Mouse (Mus musculus): ENCODE results near the gene Crocc2. TPM values are rescaled to one million over a fixed set of nuclear protein-coding genes. Genes with fewer than 3 reads are reported as not detected.

Crocc2 gene
- polyA plus RNA-seq, 1 experiment from 2014 or later, result 0.18 TPM

GRCm38 (mm10) chr1:93159566-93160500 lies 8.7 kb upstream of the Crocc2 start:
- Histone ChIP-seq H3K9me3 (replicated peaks; ENCODE audit: control insufficient read depth, low read length) (no peaks in the 10 kb centered on the region), H3K4me2 (ENCODE audit: low read depth, low read length) (peak overlapping the region; percentile 37), H3K9ac (ENCODE audit: low read length) (peak overlapping the region; percentile 54), H3K4me3 (replicated peaks; ENCODE audit: low read length) (peak overlapping the region; percentile 30), H3K4me1 (ENCODE audit: control insufficient read depth, insufficient read depth, low read length) (no peaks in the 10 kb centered on the region; the same call in 1 of the 2 replicates), H3K27ac (ENCODE audit: low read length) (peak overlapping the region; percentile 88), H3K36me3 (ENCODE audit: control insufficient read depth, insufficient read depth, low read length) (no peaks in the 10 kb centered on the region), H3K27me3 (ENCODE audit: control insufficient read depth, insufficient read depth, low read length) (no peaks in the 10 kb centered on the region)
- peak; percentile 46; the same call in 1 of the 2 replicates for ATAC-seq (ENCODE audit: insufficient read depth, low FRiP score)
- 68% methylated on average over 21 of the region's 21 CpGs for WGBS

GRCm38 (mm10) chr1:93160501-93161133 lies 7.9 kb upstream of the Crocc2 start, which contains the start of gene 2310007B03Rik:
2310007B03Rik (minus strand) TSS chr1:93160948.
- Histone ChIP-seq H3K9me3 (replicated peaks; ENCODE audit: control insufficient read depth, low read length) (no peaks in the 10 kb centered on the region), H3K9ac (ENCODE audit: low read length) (peak within 1 kb of the TSS; percentile 54; the same call in 1 of the 2 replicates), H3K36me3 (ENCODE audit: control insufficient read depth, insufficient read depth, low read length) (no peaks in the 10 kb centered on the region), H3K27me3 (ENCODE audit: control insufficient read depth, insufficient read depth, low read length) (no peaks in the 10 kb centered on the region), H3K4me2 (ENCODE audit: low read depth, low read length) (peak within 1 kb of the TSS; percentile 37; the same call in 1 of the 2 replicates), H3K4me3 (replicated peaks; ENCODE audit: low read length) (peak within 1 kb of the TSS; percentile 30), H3K27ac (ENCODE audit: low read length) (peak within 1 kb of the TSS; percentile 88), H3K4me1 (ENCODE audit: control insufficient read depth, insufficient read depth, low read length) (no peaks in the 10 kb centered on the region; the same call in 1 of the 2 replicates)
- WGBS, result 50% methylated on average over 8 of the region's 8 CpGs
- ATAC-seq (ENCODE audit: insufficient read depth, low FRiP score), result peak; percentile 73; the same call in 1 of the 2 replicates

- no peaks in the 10 kb centered on the region for H3K36me3 ChIP-seq (ENCODE audit: control insufficient read depth, insufficient read depth, low read length)
- WGBS, result 74% methylated on average over 8 of the region's 8 CpGs
- no peak overlapping the region for H3K4me3 ChIP-seq (replicated peaks; ENCODE audit: low read length)
- H3K4me1 ChIP-seq (ENCODE audit: control insufficient read depth, insufficient read depth, low read length), result no peaks in the 10 kb centered on the region; the same call in 1 of the 2 replicates
- peak overlapping the region; percentile 88 for H3K27ac ChIP-seq (ENCODE audit: low read length)
- no peaks in the 10 kb centered on the region for H3K27me3 ChIP-seq (ENCODE audit: control insufficient read depth, insufficient read depth, low read length)
- H3K4me2 ChIP-seq (ENCODE audit: low read depth, low read length), result no peak overlapping the region
- no peak for ATAC-seq (ENCODE audit: insufficient read depth, low FRiP score)
- no peak overlapping the region for H3K9ac ChIP-seq (ENCODE audit: low read length)
- no peaks in the 10 kb centered on the region for H3K9me3 ChIP-seq (replicated peaks; ENCODE audit: control insufficient read depth, low read length)
Observed at GRCm38 (mm10) chr1:93161350-93161749, 7.2 kb upstream of the Crocc2 start.

GRCm38 (mm10) chr1:93161921-93162320 lies 6.6 kb upstream of the Crocc2 start:
- Histone ChIP-seq H3K9ac (ENCODE audit: low read length) (no peak overlapping the region), H3K4me1 (ENCODE audit: control insufficient read depth, insufficient read depth, low read length) (no peaks in the 10 kb centered on the region; the same call in 1 of the 2 replicates), H3K9me3 (replicated peaks; ENCODE audit: control insufficient read depth, low read length) (no peaks in the 10 kb centered on the region), H3K27ac (ENCODE audit: low read length) (no peak overlapping the region), H3K36me3 (ENCODE audit: control insufficient read depth, insufficient read depth, low read length) (no peaks in the 10 kb centered on the region), H3K27me3 (ENCODE audit: control insufficient read depth, insufficient read depth, low read length) (no peaks in the 10 kb centered on the region), H3K4me3 (replicated peaks; ENCODE audit: low read length) (no peak overlapping the region), H3K4me2 (ENCODE audit: low read depth, low read length) (no peak overlapping the region)
- ATAC-seq (ENCODE audit: insufficient read depth, low FRiP score), result no peak
- 75% methylated on average over 10 of the region's 10 CpGs for WGBS

GRCm38 (mm10) chr1:93162588-93162987 lies 5.9 kb upstream of the Crocc2 start:
- Histone ChIP-seq H3K4me2 (ENCODE audit: low read depth, low read length) (no peak overlapping the region), H3K27me3 (ENCODE audit: control insufficient read depth, insufficient read depth, low read length) (no peaks in the 10 kb centered on the region), H3K4me3 (replicated peaks; ENCODE audit: low read length) (no peak overlapping the region), H3K27ac (ENCODE audit: low read length) (no peak overlapping the region), H3K9me3 (replicated peaks; ENCODE audit: control insufficient read depth, low read length) (no peaks in the 10 kb centered on the region), H3K4me1 (ENCODE audit: control insufficient read depth, insufficient read depth, low read length) (no peaks in the 10 kb centered on the region; the same call in 1 of the 2 replicates), H3K36me3 (ENCODE audit: control insufficient read depth, insufficient read depth, low read length) (no peaks in the 10 kb centered on the region), H3K9ac (ENCODE audit: low read length) (no peak overlapping the region)
- no peak for ATAC-seq (ENCODE audit: insufficient read depth, low FRiP score)
- 79% methylated on average over 7 of the region's 7 CpGs for WGBS

- H3K4me3 ChIP-seq (replicated peaks; ENCODE audit: low read length), result no peak overlapping the region
- 75% methylated on average over 9 of the region's 9 CpGs for WGBS
- H3K9me3 ChIP-seq (replicated peaks; ENCODE audit: control insufficient read depth, low read length), result no peaks in the 10 kb centered on the region
- H3K27me3 ChIP-seq (ENCODE audit: control insufficient read depth, insufficient read depth, low read length), result no peaks in the 10 kb centered on the region
- H3K9ac ChIP-seq (ENCODE audit: low read length), result no peak overlapping the region
- H3K4me1 ChIP-seq (ENCODE audit: control insufficient read depth, insufficient read depth, low read length), result no peaks in the 10 kb centered on the region
- H3K27ac ChIP-seq (ENCODE audit: low read length), result no peak overlapping the region
- H3K36me3 ChIP-seq (ENCODE audit: control insufficient read depth, insufficient read depth, low read length), result no peaks in the 10 kb centered on the region
- ATAC-seq (ENCODE audit: insufficient read depth, low FRiP score), result no peak
- no peak overlapping the region for H3K4me2 ChIP-seq (ENCODE audit: low read depth, low read length)
Observed at GRCm38 (mm10) chr1:93165447-93165846, 3.1 kb upstream of the Crocc2 start.

- Histone ChIP-seq H3K4me3 (replicated peaks; ENCODE audit: low read length) (no peak overlapping the region), H3K27ac (ENCODE audit: low read length) (no peak overlapping the region), H3K9ac (ENCODE audit: low read length) (0 out of 2 replicates have a peak overlapping the region, but pooled peaks have one; percentile 12), H3K4me2 (ENCODE audit: low read depth, low read length) (no peak overlapping the region), H3K9me3 (replicated peaks; ENCODE audit: control insufficient read depth, low read length) (no peaks in the 10 kb centered on the region), H3K27me3 (ENCODE audit: control insufficient read depth, insufficient read depth, low read length) (no peaks in the 10 kb centered on the region), H3K4me1 (ENCODE audit: control insufficient read depth, insufficient read depth, low read length) (no peaks in the 10 kb centered on the region), H3K36me3 (ENCODE audit: control insufficient read depth, insufficient read depth, low read length) (no peaks in the 10 kb centered on the region)
- 81% methylated on average over 11 of the region's 11 CpGs for WGBS
- ATAC-seq (ENCODE audit: insufficient read depth, low FRiP score), result no peak
Observed at GRCm38 (mm10) chr1:93166346-93167079, 2.0 kb upstream of the Crocc2 start.

GRCm38 (mm10) chr1:93173665-93174064 lies 5.1 kb downstream of the Crocc2 start:
- H3K9ac ChIP-seq (ENCODE audit: low read length), result no peak overlapping the region
- 60% methylated on average over 4 of the region's 4 CpGs for WGBS
- H3K36me3 ChIP-seq (ENCODE audit: control insufficient read depth, insufficient read depth, low read length), result no peaks in the 10 kb centered on the region
- no peak overlapping the region for H3K4me2 ChIP-seq (ENCODE audit: low read depth, low read length)
- no peak for ATAC-seq (ENCODE audit: insufficient read depth, low FRiP score)
- H3K9me3 ChIP-seq (replicated peaks; ENCODE audit: control insufficient read depth, low read length), result no peaks in the 10 kb centered on the region
- peak overlapping the region; percentile 46 for H3K27ac ChIP-seq (ENCODE audit: low read length)
- no peak overlapping the region for H3K4me3 ChIP-seq (replicated peaks; ENCODE audit: low read length)
- H3K4me1 ChIP-seq (ENCODE audit: control insufficient read depth, insufficient read depth, low read length), result peaks cover 14% of the 10 kb centered on the region
- peaks cover 4% of the 10 kb centered on the region; the same call in 1 of the 2 replicates for H3K27me3 ChIP-seq (ENCODE audit: control insufficient read depth, insufficient read depth, low read length)
